In the genomic region with DNA sequence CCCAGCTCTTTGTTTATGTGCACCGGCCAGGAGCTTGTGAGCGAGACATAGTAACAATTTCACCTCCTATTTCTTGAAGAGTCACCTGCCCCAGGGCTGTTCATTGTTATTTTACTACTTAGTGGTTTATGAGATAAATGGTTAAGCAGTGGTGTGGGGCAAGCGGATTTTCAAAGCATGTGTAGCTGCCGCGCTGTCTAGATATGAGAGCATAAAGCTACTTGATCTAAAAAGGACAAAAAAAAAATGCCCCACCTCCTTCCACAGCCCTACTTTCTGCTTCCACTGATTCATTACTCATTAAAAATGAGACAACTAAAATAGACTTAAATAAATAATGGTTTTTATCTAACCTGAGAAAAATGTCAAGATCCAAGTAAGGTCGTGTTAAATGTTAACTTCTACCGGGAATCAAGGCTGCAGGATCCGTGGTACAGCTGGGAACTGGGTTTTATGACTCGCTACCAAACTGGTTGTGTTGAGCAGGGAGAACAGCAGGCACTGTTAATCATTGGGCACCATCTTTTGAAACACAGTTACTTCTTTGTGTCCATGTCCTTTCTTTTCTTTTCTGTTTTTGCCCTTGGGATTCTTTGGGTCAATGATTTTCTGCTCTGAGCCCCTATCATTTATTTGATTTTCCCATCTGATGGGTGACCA, we compare ENCODE assay signal across 13 mouse cellular contexts. TPM values are rescaled to one million over a fixed set of nuclear protein-coding genes. Genes with fewer than 3 reads are reported as not detected.
DNase-seq lines count a peak whose midpoint lies in the region; ATAC-seq and TF ChIP-seq lines count a peak whose summit lies in the region.
"Had no signal": no experiment of that assay in that cellular context is flagged by ENCODE, and none has a peak within 500 bp of the region (broad histone marks: within the 10 kb centered on the region; RNA-seq: fewer than 3 reads in every experiment).

No protein-coding gene starts in this region.

- no peak overlapping the region for H3K4me3 ChIP-seq in hindbrain, embryonic 11.5 days (ENCODE audit: low read depth, low read length)
- no peak overlapping the region for H3K4me3 ChIP-seq in hindbrain, postnatal 0 days (ENCODE audit: low read length)
- no peak overlapping the region for H3K4me3 ChIP-seq in kidney, embryonic 15.5 days (replicated peaks)
- no peak overlapping the region for H3K4me3 ChIP-seq in neural tube, embryonic 14.5 days (ENCODE audit: low read depth, low read length)
- H3K4me3 ChIP-seq: embryonic facial prominence, embryonic 15.5 days; midbrain, embryonic 13.5 days had no signal

- H3K9ac ChIP-seq in hindbrain, embryonic 11.5 days (ENCODE audit: low read depth, low read length): no peak overlapping the region
- no peak overlapping the region for H3K9ac ChIP-seq in hindbrain, postnatal 0 days (replicated peaks; ENCODE audit: low read length)
- H3K9ac ChIP-seq in kidney, embryonic 15.5 days: no peak overlapping the region
- no peak overlapping the region for H3K9ac ChIP-seq in neural tube, embryonic 14.5 days (replicated peaks; ENCODE audit: low read depth, low read length)
- H3K9ac ChIP-seq: embryonic facial prominence, embryonic 15.5 days; midbrain, embryonic 13.5 days had no signal

- H3K4me2 ChIP-seq in hindbrain, embryonic 11.5 days (replicated peaks; ENCODE audit: low read depth, low read length): no peak overlapping the region
- H3K4me2 ChIP-seq in hindbrain, postnatal 0 days (ENCODE audit: low read depth, low read length): no peak overlapping the region
- H3K4me2 ChIP-seq in kidney, embryonic 15.5 days: peak overlapping the region; percentile 26
- H3K4me2 ChIP-seq in neural tube, embryonic 14.5 days (ENCODE audit: low read depth, low read length): no peak overlapping the region
- H3K4me2 ChIP-seq: embryonic facial prominence, embryonic 15.5 days; midbrain, embryonic 13.5 days had no signal

- no peaks in the 10 kb centered on the region for H3K36me3 ChIP-seq in hindbrain, embryonic 11.5 days (ENCODE audit: control insufficient read depth, insufficient read depth, low read length)
- H3K36me3 ChIP-seq in hindbrain, postnatal 0 days (ENCODE audit: insufficient read depth, low read length): no peaks in the 10 kb centered on the region
- H3K36me3 ChIP-seq in kidney, embryonic 15.5 days: no peaks in the 10 kb centered on the region
- no peaks in the 10 kb centered on the region for H3K36me3 ChIP-seq in neural tube, embryonic 14.5 days (ENCODE audit: control insufficient read depth, insufficient read depth, low read length)
- H3K36me3 ChIP-seq: embryonic facial prominence, embryonic 15.5 days; midbrain, embryonic 13.5 days had no signal

- peak; percentile 17 for DNase-seq in hindbrain, embryonic 11.5 days (ENCODE audit: low spot score)
- no peak for DNase-seq in hindbrain, postnatal 0 days (ENCODE audit: low spot score)
- DNase-seq in embryo, embryonic 9.5 days (ENCODE audit: extremely low spot score): peak; percentile 20
- no peak for DNase-seq in urinary bladder, adult 2 months (ENCODE audit: low spot score)
- no peak for DNase-seq in lung, postnatal 10 days
- DNase-seq in adrenal gland, adult 18-20 months (ENCODE audit: low spot score in 2 of 2): no peak
- DNase-seq: cerebellum, adult 9-10 months; heart, postnatal 14 days had no signal

- TF ChIP-seq CTCF in hindbrain, postnatal 0 days (IDR thresholded peaks at IDR 0.05; ENCODE audit: low read depth): no peak

- H3K9me3 ChIP-seq in hindbrain, embryonic 11.5 days (ENCODE audit: control insufficient read depth, low read length): no peaks in the 10 kb centered on the region
- no peaks in the 10 kb centered on the region for H3K9me3 ChIP-seq in hindbrain, postnatal 0 days (ENCODE audit: low read length)
- no peaks in the 10 kb centered on the region for H3K9me3 ChIP-seq in kidney, embryonic 15.5 days (replicated peaks)
- no peaks in the 10 kb centered on the region for H3K9me3 ChIP-seq in neural tube, embryonic 14.5 days (ENCODE audit: control insufficient read depth, low read length)
- H3K9me3 ChIP-seq: embryonic facial prominence, embryonic 15.5 days; midbrain, embryonic 13.5 days had no signal

- 47% methylated on average over 9 of the region's 9 CpGs for WGBS in hindbrain, embryonic 11.5 days
- WGBS in hindbrain, postnatal 0 days: 47% methylated on average over 9 of the region's 9 CpGs
- WGBS in kidney, embryonic 15.5 days: 37% methylated on average over 9 of the region's 9 CpGs
- WGBS in neural tube, embryonic 14.5 days: 10% methylated on average over 9 of the region's 9 CpGs

- 0 out of 2 replicates have a peak, but pooled peaks have one; percentile 49 for ATAC-seq in hindbrain, embryonic 11.5 days (ENCODE audit: low FRiP score)
- no peak for ATAC-seq in hindbrain, postnatal 0 days
- ATAC-seq in kidney, embryonic 15.5 days (replicated peaks; ENCODE audit: low FRiP score): peak; percentile 77; the same call in 1 of the 2 replicates
- ATAC-seq in neural tube, embryonic 14.5 days (ENCODE audit: low read depth): peak; percentile 49; the same call in 1 of the 2 replicates
- ATAC-seq: activated CD4-positive, CD25-positive, alpha-beta regulatory T cell, adult 4 months; midbrain, embryonic 13.5 days had no signal

- no peaks in the 10 kb centered on the region for H3K4me1 ChIP-seq in hindbrain, embryonic 11.5 days (replicated peaks; ENCODE audit: control insufficient read depth, insufficient read depth, low read length)
- H3K4me1 ChIP-seq in hindbrain, postnatal 0 days (ENCODE audit: insufficient read depth, low read length): no peaks in the 10 kb centered on the region
- H3K4me1 ChIP-seq in kidney, embryonic 15.5 days: peaks cover 15% of the 10 kb centered on the region
- no peaks in the 10 kb centered on the region for H3K4me1 ChIP-seq in neural tube, embryonic 14.5 days (ENCODE audit: control insufficient read depth, insufficient read depth, low read length)
- H3K4me1 ChIP-seq: midbrain, embryonic 13.5 days had no signal

- no peaks in the 10 kb centered on the region for H3K27me3 ChIP-seq in hindbrain, embryonic 11.5 days (ENCODE audit: control insufficient read depth, insufficient read depth, low read length)
- H3K27me3 ChIP-seq in hindbrain, postnatal 0 days (ENCODE audit: insufficient read depth, low read length): no peaks in the 10 kb centered on the region
- H3K27me3 ChIP-seq in kidney, embryonic 15.5 days: no peaks in the 10 kb centered on the region
- no peaks in the 10 kb centered on the region for H3K27me3 ChIP-seq in neural tube, embryonic 14.5 days (ENCODE audit: control insufficient read depth, insufficient read depth, low read length)
- H3K27me3 ChIP-seq: embryonic facial prominence, embryonic 15.5 days; midbrain, embryonic 13.5 days had no signal

- 0 out of 2 replicates have a peak overlapping the region, but pooled peaks have one; percentile 4 for H3K27ac ChIP-seq in hindbrain, embryonic 11.5 days (ENCODE audit: low read depth, low read length)
- no peak overlapping the region for H3K27ac ChIP-seq in hindbrain, postnatal 0 days
- H3K27ac ChIP-seq in kidney, embryonic 15.5 days: peak overlapping the region; percentile 74
- H3K27ac ChIP-seq in neural tube, embryonic 14.5 days (ENCODE audit: low read depth, low read length): no peak overlapping the region
- H3K27ac ChIP-seq: embryonic facial prominence, embryonic 15.5 days; midbrain, embryonic 13.5 days had no signal

RNA-seq across cellular contexts. Expression of gene Spp1, which starts 35.5 kb away (rescaled TPM):
- polyA plus RNA-seq in hindbrain, embryonic 11.5 days (2014; fragmentation: Nextera tagmentation; extraction: Ambion mirVana): 19.4 and 19.5 TPM in 2 replicates
- 13.2 and 18.7 TPM in 2 replicates for total RNA-seq in hindbrain, postnatal 0 days (2014; rRNA removed)
- polyA plus RNA-seq in hindbrain, postnatal 0 days (2015; fragmentation: Nextera tagmentation; extraction: Ambion mirVana): 30.0 and 35.6 TPM in 2 replicates
- 64.9 and 527 TPM in 2 replicates for polyA plus RNA-seq in kidney, embryonic 15.5 days (2015; fragmentation: Nextera tagmentation; extraction: Ambion mirVana)
- 6.2 and 10.2 TPM in 2 replicates for polyA plus RNA-seq in neural tube, embryonic 14.5 days (2014; fragmentation: Nextera tagmentation; extraction: Ambion mirVana)
- 0.99 and 1.6 TPM in 2 replicates for polyA plus RNA-seq in urinary bladder, adult 2 months (2012; rRNA removed)
- 10 to 100 TPM; 52.8 to 84.0 TPM for total RNA-seq in adrenal gland, adult 18-20 months (2021)

RNA-seq across cellular contexts. Expression of gene Pkd2, which starts 59.8 kb away (rescaled TPM):
- 12.5 and 15.1 TPM in 2 replicates for polyA plus RNA-seq in hindbrain, embryonic 11.5 days (2014; fragmentation: Nextera tagmentation; extraction: Ambion mirVana)
- 20.8 and 23.7 TPM in 2 replicates for total RNA-seq in hindbrain, postnatal 0 days (2014; rRNA removed)
- polyA plus RNA-seq in hindbrain, postnatal 0 days (2015; fragmentation: Nextera tagmentation; extraction: Ambion mirVana): 5.3 and 6.0 TPM in 2 replicates
- polyA plus RNA-seq in kidney, embryonic 15.5 days (2015; fragmentation: Nextera tagmentation; extraction: Ambion mirVana): 16.5 and 18.5 TPM in 2 replicates
- polyA plus RNA-seq in neural tube, embryonic 14.5 days (2014; fragmentation: Nextera tagmentation; extraction: Ambion mirVana): 12.5 and 12.7 TPM in 2 replicates
- polyA plus RNA-seq in urinary bladder, adult 2 months (2012; rRNA removed): 62.5 and 67.7 TPM in 2 replicates
- 10 to 100 TPM; 34.4 to 39.9 TPM for total RNA-seq in adrenal gland, adult 18-20 months (2021)

Comparison
In these comparisons a context has a peak if more than half of its experiments do, and no peak if none do; other contexts are left out.
1. DNase-seq: peak in hindbrain, embryonic 11.5 days (single experiment) and embryo, embryonic 9.5 days (single experiment); none in hindbrain, postnatal 0 days (single experiment), urinary bladder, adult 2 months (single experiment), lung, postnatal 10 days (single experiment) and adrenal gland, adult 18-20 months (0 of 2).
2. H3K27ac ChIP-seq: peak in hindbrain, embryonic 11.5 days (single experiment) and kidney, embryonic 15.5 days (single experiment); none in hindbrain, postnatal 0 days (single experiment) and neural tube, embryonic 14.5 days (single experiment).